Mouse (Mus musculus) lung, adult 2 months (tissue): ENCODE measurements at regions not wholly inside any gene's neighbourhood (a gene's known extent, or its start where the extent isn't known, plus 50 kb on each side); places are given as distances from the start of the nearest gene placed in this dataset.

Experiments
- CTCF ChIP-seq: fragments of 200-500 bp; IDR thresholded peaks from 2 replicates; pipeline ENCODE4 v1.5.1; 2011; ENCODE audit warnings: mild to moderate bottlenecking, low read length, control low read depth; ENCODE audit not compliant: insufficient read depth
- POLR2A ChIP-seq: fragments of 200-500 bp; IDR thresholded peaks from 2 replicates; pipeline ENCODE4 v1.6.1; 2011; ENCODE audit warnings: low read depth, mild to moderate bottlenecking, control low read depth, low read length, borderline replicate concordance; ENCODE audit errors: extremely low read depth

- TF ChIP-seq CTCF = no peak
- no peak for TF ChIP-seq POLR2A
Observed at GRCm38 (mm10) chr16:72225157-72225880, 82.8 kb upstream of the Robo1 start.
